In genomic region chr2:152349842-152350540, GRCm38 (mm10) we compare ENCODE assay signal across 9 mouse cellular contexts. TPM values are rescaled to one million over a fixed set of nuclear protein-coding genes. Genes with fewer than 3 reads are reported as not detected.
DNase-seq lines count a peak whose midpoint lies in the region; ATAC-seq and TF ChIP-seq lines count a peak whose summit lies in the region.
"Had no signal": no experiment of that assay in that cellular context is flagged by ENCODE, and none has a peak within 500 bp of the region (broad histone marks: within the 10 kb centered on the region; RNA-seq: fewer than 3 reads in every experiment).

No protein-coding gene starts in this region.

- H3K27me3 ChIP-seq in heart, postnatal 0 days (ENCODE audit: control insufficient read depth, insufficient read depth, low read length), result no peaks in the 10 kb centered on the region
- H3K27me3 ChIP-seq in liver, adult 2 months (ENCODE audit: control insufficient read depth, insufficient read depth, low read length), result no peaks in the 10 kb centered on the region
- H3K27me3 ChIP-seq in stomach, embryonic 16.5 days (ENCODE audit: control insufficient read depth, insufficient read depth, low read length), result no peaks in the 10 kb centered on the region
- no peaks in the 10 kb centered on the region for H3K27me3 ChIP-seq in midbrain, embryonic 15.5 days (replicated peaks)

- peak; percentile 27; the same call in 1 of the 2 replicates for ATAC-seq in frontal cortex, adult (ENCODE audit: low TSS enrichment)
- peak; percentile 65 for ATAC-seq in heart, postnatal 0 days (ENCODE audit: insufficient read depth, low read depth)
- peak; percentile 62; the same call in 1 of the 2 replicates for ATAC-seq in stomach, embryonic 16.5 days (ENCODE audit: insufficient read depth, low FRiP score)
- no peak for ATAC-seq in midbrain, embryonic 15.5 days (replicated peaks)

- H3K27ac ChIP-seq in heart, postnatal 0 days (ENCODE audit: low read depth), result no peak overlapping the region
- no peak overlapping the region for H3K27ac ChIP-seq in liver, adult 2 months (replicated peaks; ENCODE audit: insufficient read depth, low read depth, low read length)
- no peak overlapping the region for H3K27ac ChIP-seq in stomach, embryonic 16.5 days (ENCODE audit: low read length)
- no peak overlapping the region for H3K27ac ChIP-seq in midbrain, embryonic 15.5 days
- H3K27ac ChIP-seq: neural tube, embryonic 12.5 days had no signal

- DNase-seq in frontal cortex, postnatal 10 days (ENCODE audit: low spot score in 2 of 2), result no peak
- peak; percentile 93 for DNase-seq in ZHBTc4 (ENCODE audit: low read depth, low spot score)
- DNase-seq in heart, postnatal 0 days (ENCODE audit: low spot score), result peak; percentile 79
- DNase-seq in liver, adult 2 months (ENCODE audit: extremely low read depth, low read depth, low spot score), result peak; percentile 21
- no peak for DNase-seq in layer of hippocampus, adult 11-12 months (ENCODE audit: low spot score)

- H3K4me3 ChIP-seq in heart, postnatal 0 days (ENCODE audit: low read depth, low read length), result no peak overlapping the region
- no peak overlapping the region for H3K4me3 ChIP-seq in liver, adult 2 months (ENCODE audit: insufficient read depth, low read depth, low read length)
- H3K4me3 ChIP-seq in stomach, embryonic 16.5 days (replicated peaks; ENCODE audit: low read length), result no peak overlapping the region
- H3K4me3 ChIP-seq in midbrain, embryonic 15.5 days, result no peak overlapping the region
- H3K4me3 ChIP-seq: neural tube, embryonic 12.5 days had no signal

- no peak for TF ChIP-seq CTCF in heart, postnatal 0 days (IDR thresholded peaks at IDR 0.05; ENCODE audit: low read depth)
- no peak for TF ChIP-seq CTCF in liver, adult 2 months (IDR thresholded peaks at IDR 0.05; ENCODE audit: low read depth, low read length)

- H3K79me2 ChIP-seq in liver, adult 2 months (ENCODE audit: control insufficient read depth, insufficient read depth, low read length), result no peaks in the 10 kb centered on the region

- H3K4me1 ChIP-seq in heart, postnatal 0 days (ENCODE audit: control insufficient read depth, insufficient read depth), result peaks cover 10% of the 10 kb centered on the region
- H3K4me1 ChIP-seq in liver, adult 2 months (ENCODE audit: control insufficient read depth, insufficient read depth, low read length), result peaks cover 10% of the 10 kb centered on the region; the same call in 1 of the 2 replicates
- H3K4me1 ChIP-seq in stomach, embryonic 16.5 days (ENCODE audit: control insufficient read depth, insufficient read depth, low read length), result peaks cover 7% of the 10 kb centered on the region; the same call in 1 of the 2 replicates
- H3K4me1 ChIP-seq in midbrain, embryonic 15.5 days, result no peaks in the 10 kb centered on the region
- H3K4me1 ChIP-seq: neural tube, embryonic 12.5 days had no signal

- H3K9me3 ChIP-seq in heart, postnatal 0 days (replicated peaks; ENCODE audit: control insufficient read depth, low read length), result no peaks in the 10 kb centered on the region
- H3K9me3 ChIP-seq in stomach, embryonic 16.5 days (replicated peaks; ENCODE audit: control insufficient read depth, low read length), result no peaks in the 10 kb centered on the region
- no peaks in the 10 kb centered on the region for H3K9me3 ChIP-seq in midbrain, embryonic 15.5 days
- H3K9me3 ChIP-seq: neural tube, embryonic 12.5 days had no signal

- no peaks in the 10 kb centered on the region for H3K36me3 ChIP-seq in heart, postnatal 0 days (replicated peaks; ENCODE audit: control insufficient read depth, insufficient read depth, low read length)
- no peaks in the 10 kb centered on the region for H3K36me3 ChIP-seq in liver, adult 2 months (ENCODE audit: control insufficient read depth, insufficient read depth, low read length)
- no peaks in the 10 kb centered on the region for H3K36me3 ChIP-seq in stomach, embryonic 16.5 days (ENCODE audit: control insufficient read depth, insufficient read depth, low read length)
- H3K36me3 ChIP-seq in midbrain, embryonic 15.5 days (replicated peaks), result no peaks in the 10 kb centered on the region
- H3K36me3 ChIP-seq: neural tube, embryonic 12.5 days had no signal

- H3K4me2 ChIP-seq in heart, postnatal 0 days (ENCODE audit: low read depth, low read length), result no peak overlapping the region
- no peak overlapping the region for H3K4me2 ChIP-seq in stomach, embryonic 16.5 days (ENCODE audit: low read depth, low read length)
- no peak overlapping the region for H3K4me2 ChIP-seq in midbrain, embryonic 15.5 days
- H3K4me2 ChIP-seq: neural tube, embryonic 12.5 days had no signal

- no peak for TF ChIP-seq POLR2A in liver, adult 2 months (IDR thresholded peaks at IDR 0.05; ENCODE audit: extremely low read depth, insufficient read depth, low read length)

- no peak overlapping the region for H3K9ac ChIP-seq in heart, postnatal 0 days (replicated peaks; ENCODE audit: low read depth, low read length)
- H3K9ac ChIP-seq in liver, adult 2 months (ENCODE audit: low read depth, low read length), result no peak overlapping the region
- no peak overlapping the region for H3K9ac ChIP-seq in stomach, embryonic 16.5 days (ENCODE audit: low read length)
- H3K9ac ChIP-seq in midbrain, embryonic 15.5 days, result no peak overlapping the region
- H3K9ac ChIP-seq: neural tube, embryonic 12.5 days had no signal

- 82% methylated on average over 8 of the region's 8 CpGs for WGBS in heart, postnatal 0 days
- 85% methylated on average over 8 of the region's 8 CpGs for whole genome bisulfite sequencing in liver, adult 2 months
- WGBS in stomach, embryonic 16.5 days, result 74% methylated on average over 8 of the region's 8 CpGs
- 85% methylated on average over 8 of the region's 8 CpGs for WGBS in midbrain, embryonic 15.5 days

- TF ChIP-seq EP300 in heart, postnatal 0 days (IDR thresholded peaks at IDR 0.05; ENCODE audit: low read depth), result no peak

RNA-seq across cellular contexts. Expression of gene Trib3, which starts 6.2 kb away (rescaled TPM):
- total RNA-seq in heart, postnatal 0 days (2014; rRNA removed; ENCODE audit: low replicate concordance), result 0.39 TPM in 1 of 2 replicates, not detected in the other
- polyA plus RNA-seq in heart, postnatal 0 days (2015; fragmentation: Nextera tagmentation; extraction: Ambion mirVana), result 2.5 and 2.6 TPM in 2 replicates
- 14.7 and 16.2 TPM in 2 replicates for total RNA-seq in liver, adult 2 months (2014; rRNA removed)
- polyA plus RNA-seq in liver, adult 2 months (2012; rRNA removed), result 4.9 and 5.4 TPM in 2 replicates
- polyA plus RNA-seq in stomach, embryonic 16.5 days (2015; fragmentation: Nextera tagmentation; extraction: Ambion mirVana), result 2.4 and 2.8 TPM in 2 replicates
- polyA plus RNA-seq in midbrain, embryonic 15.5 days (2015; fragmentation: Nextera tagmentation; extraction: Ambion mirVana), result 1.9 and 2.0 TPM in 2 replicates

RNA-seq across cellular contexts. Expression of gene Rbck1, which starts 17.5 kb away (rescaled TPM):
- total RNA-seq in heart, postnatal 0 days (2014; rRNA removed; ENCODE audit: low replicate concordance), result 104 and 112 TPM in 2 replicates
- polyA plus RNA-seq in heart, postnatal 0 days (2015; fragmentation: Nextera tagmentation; extraction: Ambion mirVana), result 52.0 and 54.4 TPM in 2 replicates
- total RNA-seq in liver, adult 2 months (2014; rRNA removed), result 43.4 and 47.7 TPM in 2 replicates
- polyA plus RNA-seq in liver, adult 2 months (2012; rRNA removed), result 92.8 and 107 TPM in 2 replicates
- 72.6 and 75.2 TPM in 2 replicates for polyA plus RNA-seq in stomach, embryonic 16.5 days (2015; fragmentation: Nextera tagmentation; extraction: Ambion mirVana)
- polyA plus RNA-seq in midbrain, embryonic 15.5 days (2015; fragmentation: Nextera tagmentation; extraction: Ambion mirVana), result 117 and 120 TPM in 2 replicates

RNA-seq across cellular contexts. Expression of gene Nrsn2, which starts 26.4 kb away (rescaled TPM):
- total RNA-seq in heart, postnatal 0 days (2014; rRNA removed; ENCODE audit: low replicate concordance), result not detected in 2 replicates
- polyA plus RNA-seq in heart, postnatal 0 days (2015; fragmentation: Nextera tagmentation; extraction: Ambion mirVana), result 0.12 and 0.33 TPM in 2 replicates
- not detected in 2 replicates for total RNA-seq in liver, adult 2 months (2014; rRNA removed)
- not detected in 2 replicates for polyA plus RNA-seq in liver, adult 2 months (2012; rRNA removed)
- polyA plus RNA-seq in stomach, embryonic 16.5 days (2015; fragmentation: Nextera tagmentation; extraction: Ambion mirVana), result 1.8 and 2.3 TPM in 2 replicates
- polyA plus RNA-seq in midbrain, embryonic 15.5 days (2015; fragmentation: Nextera tagmentation; extraction: Ambion mirVana), result 49.4 and 51.0 TPM in 2 replicates

RNA-seq across cellular contexts. Expression of gene Sox12, which starts 47.9 kb away (rescaled TPM):
- total RNA-seq in heart, postnatal 0 days (2014; rRNA removed; ENCODE audit: low replicate concordance), result 19.9 and 30.0 TPM in 2 replicates
- polyA plus RNA-seq in heart, postnatal 0 days (2015; fragmentation: Nextera tagmentation; extraction: Ambion mirVana), result 5.0 and 5.5 TPM in 2 replicates
- 0.18 and 0.40 TPM in 2 replicates for total RNA-seq in liver, adult 2 months (2014; rRNA removed)
- 1.7 and 1.9 TPM in 2 replicates for polyA plus RNA-seq in liver, adult 2 months (2012; rRNA removed)
- 4.5 and 5.2 TPM in 2 replicates for polyA plus RNA-seq in stomach, embryonic 16.5 days (2015; fragmentation: Nextera tagmentation; extraction: Ambion mirVana)
- polyA plus RNA-seq in midbrain, embryonic 15.5 days (2015; fragmentation: Nextera tagmentation; extraction: Ambion mirVana), result 15.4 and 17.0 TPM in 2 replicates

RNA-seq across cellular contexts. Expression of gene Tbc1d20, which starts 56.4 kb away (rescaled TPM):
- total RNA-seq in heart, postnatal 0 days (2014; rRNA removed; ENCODE audit: low replicate concordance), result 60.9 and 65.8 TPM in 2 replicates
- 22.8 and 23.7 TPM in 2 replicates for polyA plus RNA-seq in heart, postnatal 0 days (2015; fragmentation: Nextera tagmentation; extraction: Ambion mirVana)
- 13.0 and 15.9 TPM in 2 replicates for total RNA-seq in liver, adult 2 months (2014; rRNA removed)
- polyA plus RNA-seq in liver, adult 2 months (2012; rRNA removed), result 23.6 and 25.1 TPM in 2 replicates
- polyA plus RNA-seq in stomach, embryonic 16.5 days (2015; fragmentation: Nextera tagmentation; extraction: Ambion mirVana), result 35.8 and 38.9 TPM in 2 replicates
- 37.1 and 38.3 TPM in 2 replicates for polyA plus RNA-seq in midbrain, embryonic 15.5 days (2015; fragmentation: Nextera tagmentation; extraction: Ambion mirVana)

Comparison
In these comparisons a context has a peak if more than half of its experiments do, and no peak if none do; other contexts are left out.
1. DNase-seq: peak in ZHBTc4 (single experiment), heart, postnatal 0 days (single experiment) and liver, adult 2 months (single experiment); none in frontal cortex, postnatal 10 days (0 of 2) and layer of hippocampus, adult 11-12 months (single experiment).
2. RNA of gene Nrsn2, which starts 26.4 kb away (polyA plus RNA-seq): 49.4 to 51.0 TPM in midbrain, embryonic 15.5 days; 1.8 to 2.3 TPM in stomach, embryonic 16.5 days, 0.12 to 0.33 TPM in heart, postnatal 0 days and not detected in liver, adult 2 months; every median in the first group is over 10 times any median in the second.